Mouse (Mus musculus): ENCODE results near the gene Tns3.
A peak's percentile ranks its signal among the peaks of the same experiment; 100 is the strongest.

The Tns3 gene

GRCm38 (mm10) chr11:8525463-8526145 is 138.7 kb downstream of the Tns3 start:
- no peak for DNase-seq (ENCODE audit: low spot score)

- peak; percentile 21 for DNase-seq (ENCODE audit: low spot score)
Measured at GRCm38 (mm10) chr11:8523344-8524126, 140.8 kb downstream of the Tns3 start.

- no peak for DNase-seq (ENCODE audit: low spot score)
Measured at GRCm38 (mm10) chr11:8513359-8514253, 150.7 kb downstream of the Tns3 start.

- DNase-seq (ENCODE audit: low spot score), result no peak
Measured at GRCm38 (mm10) chr11:8510294-8510693, 154.0 kb downstream of the Tns3 start.

GRCm38 (mm10) chr11:8509614-8510013 is 154.7 kb downstream of the Tns3 start:
- DNase-seq (ENCODE audit: low spot score), result no peak

GRCm38 (mm10) chr11:8503735-8504134 is 160.6 kb downstream of the Tns3 start:
- DNase-seq (ENCODE audit: low spot score), result no peak

- DNase-seq (ENCODE audit: low spot score), result no peak
Measured at GRCm38 (mm10) chr11:8500855-8501254, 163.5 kb downstream of the Tns3 start.

GRCm38 (mm10) chr11:8497136-8497535 is 167.2 kb downstream of the Tns3 start:
- no peak for DNase-seq (ENCODE audit: low spot score)

GRCm38 (mm10) chr11:8496686-8497085 is 167.6 kb downstream of the Tns3 start:
- no peak for DNase-seq (ENCODE audit: low spot score)

- DNase-seq (ENCODE audit: low spot score), result no peak
Measured at GRCm38 (mm10) chr11:8495801-8496200, 168.5 kb downstream of the Tns3 start.

GRCm38 (mm10) chr11:8495036-8495435 is 169.3 kb downstream of the Tns3 start:
- DNase-seq (ENCODE audit: low spot score), result no peak

GRCm38 (mm10) chr11:8493931-8494490 is 170.3 kb downstream of the Tns3 start:
- no peak for DNase-seq (ENCODE audit: low spot score)

GRCm38 (mm10) chr11:8492332-8492731 is 172.0 kb downstream of the Tns3 start:
- DNase-seq (ENCODE audit: low spot score), result no peak

- no peak for DNase-seq (ENCODE audit: low spot score)
Measured at GRCm38 (mm10) chr11:8488248-8488647, 176.1 kb downstream of the Tns3 start.

- no peak for DNase-seq (ENCODE audit: low spot score)
Measured at GRCm38 (mm10) chr11:8486552-8486951, 177.8 kb downstream of the Tns3 start.

- DNase-seq (ENCODE audit: low spot score), result no peak
Measured at GRCm38 (mm10) chr11:8484538-8484937, 179.8 kb downstream of the Tns3 start.

GRCm38 (mm10) chr11:8482721-8483120 is 181.6 kb downstream of the Tns3 start:
- no peak for DNase-seq (ENCODE audit: low spot score)

- no peak for DNase-seq (ENCODE audit: low spot score)
Measured at GRCm38 (mm10) chr11:8481962-8482361, 182.4 kb downstream of the Tns3 start.

GRCm38 (mm10) chr11:8481529-8481928 is 182.8 kb downstream of the Tns3 start:
- no peak for DNase-seq (ENCODE audit: low spot score)

- no peak for DNase-seq (ENCODE audit: low spot score)
Measured at GRCm38 (mm10) chr11:8479858-8480257, 184.5 kb downstream of the Tns3 start.

- DNase-seq (ENCODE audit: low spot score), result no peak
Measured at GRCm38 (mm10) chr11:8479313-8479712, 185.0 kb downstream of the Tns3 start.

- no peak for DNase-seq (ENCODE audit: low spot score)
Measured at GRCm38 (mm10) chr11:8473616-8474015, 190.7 kb downstream of the Tns3 start.

Measured in MN1 (cell line).